Mouse (Mus musculus): ENCODE data around the gene 4930455H04Rik. TPM values are rescaled to one million over a fixed set of nuclear protein-coding genes. Genes with fewer than 3 reads are reported as not detected.

The 4930455H04Rik gene
- polyA plus RNA-seq, 1 experiment from 2014 or later: not detected

GRCm38 (mm10) chr3:116951489-116951888 is 16.6 kb upstream of the 4930455H04Rik start:
- Histone ChIP-seq H3K9ac (no peak overlapping the region), H3K4me2 (replicated peaks) (no peak overlapping the region), H3K36me3 (no peaks in the 10 kb centered on the region), H3K27me3 (replicated peaks) (no peaks in the 10 kb centered on the region), H3K4me1 (replicated peaks) (no peaks in the 10 kb centered on the region), H3K4me3 (replicated peaks) (no peak overlapping the region), H3K27ac (no peak overlapping the region), H3K9me3 (no peaks in the 10 kb centered on the region)
- WGBS: 69% methylated on average over 3 of the region's 3 CpGs
- no peak for ATAC-seq

- H3K4me2 ChIP-seq (replicated peaks): no peak overlapping the region
- H3K27ac ChIP-seq: no peak overlapping the region
- ATAC-seq: no peak
- H3K4me1 ChIP-seq (replicated peaks): no peaks in the 10 kb centered on the region
- no peaks in the 10 kb centered on the region for H3K36me3 ChIP-seq
- H3K27me3 ChIP-seq (replicated peaks): no peaks in the 10 kb centered on the region
- H3K9ac ChIP-seq: no peak overlapping the region
- 73% methylated on average over 8 of the region's 8 CpGs for WGBS
- no peaks in the 10 kb centered on the region for H3K9me3 ChIP-seq
- no peak overlapping the region for H3K4me3 ChIP-seq (replicated peaks)
These were observed 15.7 kb upstream of the 4930455H04Rik start for GRCm38 (mm10) chr3:116952242-116952899.

GRCm38 (mm10) chr3:116953366-116953765 is 14.7 kb upstream of the 4930455H04Rik start:
- ATAC-seq: no peak

GRCm38 (mm10) chr3:116955061-116955460 is 13.0 kb upstream of the 4930455H04Rik start:
- Histone ChIP-seq H3K9me3 (no peaks in the 10 kb centered on the region), H3K4me3 (replicated peaks) (no peak overlapping the region), H3K4me1 (replicated peaks) (no peaks in the 10 kb centered on the region), H3K9ac (no peak overlapping the region), H3K4me2 (replicated peaks) (no peak overlapping the region), H3K36me3 (no peaks in the 10 kb centered on the region), H3K27me3 (replicated peaks) (no peaks in the 10 kb centered on the region), H3K27ac (no peak overlapping the region)
- 68% methylated on average over 6 of the region's 6 CpGs for WGBS
- no peak for ATAC-seq

More at GRCm38 (mm10) chr3:116953366-116953765, 14.7 kb upstream of the 4930455H04Rik start:
- Histone ChIP-seq H3K36me3 (no peaks in the 10 kb centered on the region), H3K9ac (no peak overlapping the region), H3K4me1 (replicated peaks) (no peaks in the 10 kb centered on the region), H3K27me3 (replicated peaks) (no peaks in the 10 kb centered on the region), H3K27ac (no peak overlapping the region), H3K4me2 (replicated peaks) (no peak overlapping the region), H3K4me3 (replicated peaks) (no peak overlapping the region), H3K9me3 (no peaks in the 10 kb centered on the region)
- WGBS: 89% methylated on average over 6 of the region's 6 CpGs

GRCm38 (mm10) chr3:116960414-116960813 is 7.7 kb upstream of the 4930455H04Rik start:
- WGBS: 79% methylated on average over 2 of the region's 2 CpGs

GRCm38 (mm10) chr3:116961354-116962142 is 6.5 kb upstream of the 4930455H04Rik start:
- Histone ChIP-seq H3K9me3 (no peaks in the 10 kb centered on the region), H3K9ac (no peak overlapping the region), H3K4me2 (replicated peaks) (no peak overlapping the region), H3K36me3 (no peaks in the 10 kb centered on the region), H3K4me1 (replicated peaks) (no peaks in the 10 kb centered on the region), H3K4me3 (replicated peaks) (no peak overlapping the region), H3K27me3 (replicated peaks) (no peaks in the 10 kb centered on the region), H3K27ac (no peak overlapping the region)
- no peak for ATAC-seq
- WGBS: 72% methylated on average over 15 of the region's 15 CpGs

More at GRCm38 (mm10) chr3:116960414-116960813, 7.7 kb upstream of the 4930455H04Rik start:
- no peak overlapping the region for H3K4me3 ChIP-seq (replicated peaks)
- H3K9me3 ChIP-seq: no peaks in the 10 kb centered on the region
- H3K4me1 ChIP-seq (replicated peaks): no peaks in the 10 kb centered on the region
- ATAC-seq: no peak
- no peaks in the 10 kb centered on the region for H3K27me3 ChIP-seq (replicated peaks)
- H3K36me3 ChIP-seq: no peaks in the 10 kb centered on the region
- H3K4me2 ChIP-seq (replicated peaks): no peak overlapping the region
- H3K9ac ChIP-seq: no peak overlapping the region
- H3K27ac ChIP-seq: no peak overlapping the region

GRCm38 (mm10) chr3:116963213-116963612 is 4.9 kb upstream of the 4930455H04Rik start:
- no peak overlapping the region for H3K27ac ChIP-seq
- H3K4me2 ChIP-seq (replicated peaks): no peak overlapping the region
- no peak overlapping the region for H3K9ac ChIP-seq
- no peak for ATAC-seq
- no peak overlapping the region for H3K4me3 ChIP-seq (replicated peaks)
- H3K36me3 ChIP-seq: no peaks in the 10 kb centered on the region
- no peaks in the 10 kb centered on the region for H3K27me3 ChIP-seq (replicated peaks)
- H3K9me3 ChIP-seq: no peaks in the 10 kb centered on the region
- 0 out of 2 replicates have a peak, but pooled peaks cover 1% of the 10 kb centered on the region for H3K4me1 ChIP-seq (replicated peaks)
- WGBS: 55% methylated on average over 4 of the region's 4 CpGs

GRCm38 (mm10) chr3:116964426-116964825 is 3.6 kb upstream of the 4930455H04Rik start:
- Histone ChIP-seq H3K4me3 (replicated peaks) (no peak overlapping the region), H3K36me3 (no peaks in the 10 kb centered on the region), H3K27ac (no peak overlapping the region), H3K4me1 (replicated peaks) (0 out of 2 replicates have a peak, but pooled peaks cover 5% of the 10 kb centered on the region), H3K9me3 (no peaks in the 10 kb centered on the region), H3K27me3 (replicated peaks) (no peaks in the 10 kb centered on the region), H3K4me2 (replicated peaks) (no peak overlapping the region), H3K9ac (no peak overlapping the region)
- ATAC-seq: no peak
- 90% methylated on average over 9 of the region's 9 CpGs for WGBS

GRCm38 (mm10) chr3:116966225-116966624 is 1.8 kb upstream of the 4930455H04Rik start:
- 33% methylated on average over 4 of the region's 4 CpGs for WGBS
- H3K4me2 ChIP-seq (replicated peaks): no peak overlapping the region
- H3K9ac ChIP-seq: no peak overlapping the region
- no peaks in the 10 kb centered on the region for H3K9me3 ChIP-seq
- H3K4me1 ChIP-seq (replicated peaks): 0 out of 2 replicates have a peak, but pooled peaks cover 5% of the 10 kb centered on the region
- no peaks in the 10 kb centered on the region for H3K36me3 ChIP-seq
- ATAC-seq: peak; percentile 88
- no peak overlapping the region for H3K4me3 ChIP-seq (replicated peaks)
- H3K27me3 ChIP-seq (replicated peaks): no peaks in the 10 kb centered on the region
- H3K27ac ChIP-seq: no peak overlapping the region

GRCm38 (mm10) chr3:116966800-116967199 is 1.3 kb upstream of the 4930455H04Rik start:
- 69% methylated on average over 6 of the region's 6 CpGs for WGBS
- Histone ChIP-seq H3K9me3 (no peaks in the 10 kb centered on the region), H3K36me3 (no peaks in the 10 kb centered on the region), H3K4me2 (replicated peaks) (no peak overlapping the region), H3K4me3 (replicated peaks) (no peak overlapping the region), H3K4me1 (replicated peaks) (0 out of 2 replicates have a peak, but pooled peaks cover 5% of the 10 kb centered on the region), H3K27me3 (replicated peaks) (no peaks in the 10 kb centered on the region), H3K27ac (no peak overlapping the region), H3K9ac (no peak overlapping the region)
- ATAC-seq: no peak

- H3K9ac ChIP-seq: no peak overlapping the region
- no peak overlapping the region for H3K4me2 ChIP-seq (replicated peaks)
- no peak for ATAC-seq
- WGBS: 86% methylated on average over 6 of the region's 6 CpGs
- H3K4me1 ChIP-seq (replicated peaks): 0 out of 2 replicates have a peak, but pooled peaks cover 5% of the 10 kb centered on the region
- no peak overlapping the region for H3K4me3 ChIP-seq (replicated peaks)
- H3K27ac ChIP-seq: no peak overlapping the region
- H3K9me3 ChIP-seq: no peaks in the 10 kb centered on the region
- no peaks in the 10 kb centered on the region for H3K36me3 ChIP-seq
- no peaks in the 10 kb centered on the region for H3K27me3 ChIP-seq (replicated peaks)
These were observed 631 bp upstream of the 4930455H04Rik start for GRCm38 (mm10) chr3:116967436-116967835.

GRCm38 (mm10) chr3:116968540-116968997 is 502 bp downstream of the 4930455H04Rik start, which contains the start of gene Palmd:
Gene Palmd (minus strand): TSS chr3:116968987.
- peak within 1 kb of the TSS; percentile 36 for H3K4me3 ChIP-seq (replicated peaks)
- no peak within 1 kb of the TSS for H3K27ac ChIP-seq
- no peaks in the 10 kb centered on the region for H3K36me3 ChIP-seq
- WGBS: 1% methylated on average over 17 of the region's 17 CpGs
- peak within 1 kb of the TSS; percentile 36 for H3K9ac ChIP-seq
- H3K27me3 ChIP-seq (replicated peaks): no peaks in the 10 kb centered on the region
- H3K4me2 ChIP-seq (replicated peaks): peak within 1 kb of the TSS; percentile 75
- ATAC-seq: peak; percentile 76
- 0 out of 2 replicates have a peak, but pooled peaks cover 5% of the 10 kb centered on the region for H3K4me1 ChIP-seq (replicated peaks)
- no peaks in the 10 kb centered on the region for H3K9me3 ChIP-seq

All from intestine, embryonic 15.5 days (tissue).